31 mouse cellular contexts compared by ENCODE assay signal in the genomic region with DNA sequence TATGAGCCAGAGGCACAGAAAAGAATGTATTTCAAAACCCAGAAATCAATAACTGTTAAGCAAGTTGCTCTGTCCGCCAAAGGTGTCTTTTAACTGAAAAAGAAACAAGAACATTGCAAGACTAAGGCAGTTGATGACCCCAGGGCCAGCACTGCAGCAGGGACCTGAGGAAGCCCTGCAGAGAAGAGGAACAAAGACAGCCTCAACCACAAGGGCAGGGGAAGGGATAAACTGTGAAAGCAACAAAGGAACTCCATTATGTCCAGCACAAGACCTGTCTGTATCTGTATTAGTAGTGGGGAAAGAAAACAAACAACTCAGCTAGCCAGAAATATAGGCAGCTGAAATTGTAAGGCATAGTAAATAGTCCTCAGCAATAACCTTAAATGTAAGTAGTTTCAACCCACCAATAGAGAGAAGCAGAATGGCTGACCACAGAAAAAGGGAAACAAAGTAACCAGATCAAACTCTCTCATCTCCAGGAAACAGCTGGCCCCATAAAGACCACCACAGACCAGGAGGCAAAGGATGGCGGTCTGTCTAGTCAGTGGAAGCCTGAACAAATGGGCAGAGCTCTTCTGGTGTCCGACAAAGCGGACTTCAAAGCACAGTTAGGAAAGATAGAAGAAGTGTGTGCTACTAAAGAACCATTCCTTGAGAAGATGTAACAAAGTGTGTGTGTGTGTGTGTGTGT. TPM values are rescaled to one million over a fixed set of nuclear protein-coding genes. Genes with fewer than 3 reads are reported as not detected.
DNase-seq lines count a peak whose midpoint lies in the region; ATAC-seq and TF ChIP-seq lines count a peak whose summit lies in the region.
"Had no signal": no experiment of that assay in that cellular context is flagged by ENCODE, and none has a peak within 500 bp of the region (broad histone marks: within the 10 kb centered on the region; RNA-seq: fewer than 3 reads in every experiment).

No protein-coding gene starts in this region.

- H3K4me3 ChIP-seq in liver, embryonic 11.5 days (ENCODE audit: low read depth, low read length), result no peak overlapping the region
- H3K4me3 ChIP-seq in liver, embryonic 12.5 days, result no peak overlapping the region
- no peak overlapping the region for H3K4me3 ChIP-seq in bone marrow macrophage, adult 2 months (ENCODE audit: insufficient read depth, low read length)
- no peak overlapping the region for H3K4me3 ChIP-seq in kidney, embryonic 15.5 days (replicated peaks)
- H3K4me3 ChIP-seq: embryonic facial prominence, embryonic 12.5 days; forebrain, embryonic 15.5 days; gastrocnemius, adult 2 months; heart, adult 2 months; heart, embryonic 12.5 days; intestine, embryonic 15.5 days; limb, embryonic 13.5 days; liver, embryonic 15.5 days; lung, embryonic 15.5 days had no signal

- no peak overlapping the region for H3K4me2 ChIP-seq in liver, embryonic 11.5 days
- no peak overlapping the region for H3K4me2 ChIP-seq in liver, embryonic 12.5 days
- no peak overlapping the region for H3K4me2 ChIP-seq in kidney, embryonic 15.5 days
- H3K4me2 ChIP-seq: embryonic facial prominence, embryonic 12.5 days; forebrain, embryonic 15.5 days; heart, embryonic 12.5 days; intestine, embryonic 15.5 days; limb, embryonic 13.5 days; liver, embryonic 15.5 days; lung, embryonic 15.5 days had no signal

- no peaks in the 10 kb centered on the region for H3K9me3 ChIP-seq in liver, embryonic 11.5 days (ENCODE audit: control insufficient read depth, low read length)
- no peaks in the 10 kb centered on the region for H3K9me3 ChIP-seq in liver, embryonic 12.5 days (replicated peaks)
- no peaks in the 10 kb centered on the region for H3K9me3 ChIP-seq in kidney, embryonic 15.5 days (replicated peaks)
- H3K9me3 ChIP-seq: embryonic facial prominence, embryonic 12.5 days; forebrain, embryonic 15.5 days; heart, embryonic 12.5 days; intestine, embryonic 15.5 days; limb, embryonic 13.5 days; liver, embryonic 15.5 days; lung, embryonic 15.5 days had no signal

- no peaks in the 10 kb centered on the region for H3K27me3 ChIP-seq in liver, embryonic 11.5 days (replicated peaks; ENCODE audit: control insufficient read depth, insufficient read depth, low read length)
- no peaks in the 10 kb centered on the region for H3K27me3 ChIP-seq in liver, embryonic 12.5 days (replicated peaks)
- no peaks in the 10 kb centered on the region for H3K27me3 ChIP-seq in kidney, embryonic 15.5 days
- H3K27me3 ChIP-seq: CH12.LX; embryonic facial prominence, embryonic 12.5 days; forebrain, embryonic 15.5 days; heart, embryonic 12.5 days; intestine, embryonic 15.5 days; limb, embryonic 13.5 days; lung, embryonic 15.5 days; Patski had no signal

- H3K36me3 ChIP-seq in liver, embryonic 11.5 days (ENCODE audit: control insufficient read depth, insufficient read depth, low read length), result no peaks in the 10 kb centered on the region
- no peaks in the 10 kb centered on the region for H3K36me3 ChIP-seq in liver, embryonic 12.5 days
- H3K36me3 ChIP-seq in kidney, embryonic 15.5 days, result no peaks in the 10 kb centered on the region
- H3K36me3 ChIP-seq: embryonic facial prominence, embryonic 12.5 days; forebrain, embryonic 15.5 days; heart, embryonic 12.5 days; intestine, embryonic 15.5 days; limb, embryonic 13.5 days; liver, embryonic 15.5 days; lung, embryonic 15.5 days had no signal

- H3K27ac ChIP-seq in liver, embryonic 11.5 days (ENCODE audit: low read depth, low read length), result no peak overlapping the region
- H3K27ac ChIP-seq in liver, embryonic 12.5 days, result no peak overlapping the region
- H3K27ac ChIP-seq in bone marrow macrophage, adult 2 months (ENCODE audit: insufficient read depth, low read depth, low read length), result peak overlapping the region; percentile 5; the same call in 1 of the 2 replicates
- H3K27ac ChIP-seq in kidney, embryonic 15.5 days, result no peak overlapping the region
- H3K27ac ChIP-seq: embryonic facial prominence, embryonic 12.5 days; forebrain, embryonic 15.5 days; gastrocnemius, adult 2 months; heart, adult 2 months; intestine, embryonic 15.5 days; limb, embryonic 13.5 days; liver, embryonic 15.5 days; lung, embryonic 15.5 days; stomach, postnatal 0 days had no signal

- TF ChIP-seq CTCF in bone marrow macrophage, adult 2 months (IDR thresholded peaks at IDR 0.05; ENCODE audit: low read depth, low read length), result no peak

- H3K9ac ChIP-seq in liver, embryonic 11.5 days (ENCODE audit: low read depth, low read length), result no peak overlapping the region
- no peak overlapping the region for H3K9ac ChIP-seq in liver, embryonic 12.5 days
- no peak overlapping the region for H3K9ac ChIP-seq in kidney, embryonic 15.5 days
- H3K9ac ChIP-seq: embryonic facial prominence, embryonic 12.5 days; forebrain, embryonic 15.5 days; heart, embryonic 12.5 days; intestine, embryonic 15.5 days; limb, embryonic 13.5 days; liver, embryonic 15.5 days; lung, embryonic 15.5 days had no signal

- TF ChIP-seq POLR2A in bone marrow macrophage, adult 2 months (IDR thresholded peaks at IDR 0.05; ENCODE audit: borderline replicate concordance, low read depth, low read length), result no peak

- no peak for DNase-seq in liver, embryonic 11.5 days (ENCODE audit: low spot score)
- no peak for DNase-seq in cerebellum, postnatal 4 days (ENCODE audit: low spot score in 2 of 2)
- no peak for DNase-seq in right cerebral cortex, postnatal 25 days
- DNase-seq: adrenal gland, postnatal 10 days; cerebellum, adult 2 months; gastrocnemius, adult 2 months; gastrocnemius, postnatal 36 days; heart, adult 2 months; kidney, adult 8-10 months; kidney, postnatal 10 days; midbrain, embryonic 14.5 days; thymus, adult 18-20 months; thymus, postnatal 4 days had no signal

- 0 out of 2 replicates have a peak, but pooled peaks have one; percentile 39 for ATAC-seq in liver, embryonic 11.5 days (replicated peaks; ENCODE audit: low FRiP score)
- no peak for ATAC-seq in liver, embryonic 12.5 days
- peak; percentile 89 for ATAC-seq in granulocyte monocyte progenitor cell, adult 5-6 weeks (replicated peaks; ENCODE audit: poor library complexity, severe bottlenecking)
- peak; percentile 88 for ATAC-seq in megakaryocyte progenitor cell, adult 5-6 weeks (replicated peaks; ENCODE audit: poor library complexity)
- no peak for ATAC-seq in kidney, embryonic 15.5 days (replicated peaks; ENCODE audit: low FRiP score)
- ATAC-seq: forebrain, embryonic 15.5 days; hindbrain, embryonic 16.5 days; intestine, embryonic 15.5 days; Patski had no signal

- WGBS in liver, embryonic 11.5 days, result 48% methylated on average over 4 of the region's 4 CpGs
- WGBS in liver, embryonic 12.5 days (ENCODE audit: insufficient replicate concordance), result 38% methylated on average over 4 of the region's 4 CpGs
- 49% methylated on average over 4 of the region's 4 CpGs for WGBS in kidney, embryonic 15.5 days

- H3K4me1 ChIP-seq in liver, embryonic 11.5 days (replicated peaks; ENCODE audit: control insufficient read depth, insufficient read depth, low read length), result no peaks in the 10 kb centered on the region
- no peaks in the 10 kb centered on the region for H3K4me1 ChIP-seq in liver, embryonic 12.5 days
- H3K4me1 ChIP-seq in bone marrow macrophage, adult 2 months (ENCODE audit: control insufficient read depth, insufficient read depth, low read length), result peaks cover 17% of the 10 kb centered on the region
- 0 out of 2 replicates have a peak, but pooled peaks cover 2% of the 10 kb centered on the region for H3K4me1 ChIP-seq in kidney, embryonic 15.5 days
- H3K4me1 ChIP-seq: embryonic facial prominence, embryonic 12.5 days; forebrain, embryonic 15.5 days; heart, embryonic 12.5 days; limb, embryonic 13.5 days; liver, embryonic 15.5 days had no signal

RNA-seq across cellular contexts. Expression of gene Cds1, which starts 21.1 kb away (rescaled TPM):
- 0.23 and 0.36 TPM in 2 replicates for polyA plus RNA-seq in liver, embryonic 11.5 days (2014; fragmentation: Nextera tagmentation; extraction: Ambion mirVana)
- 0.42 and 0.68 TPM in 2 replicates for polyA plus RNA-seq in liver, embryonic 12.5 days (2016; fragmentation: Nextera tagmentation; extraction: Ambion mirVana)
- polyA plus RNA-seq in bone marrow macrophage, adult 2 months (2012; ENCODE audit: insufficient read depth, insufficient read length, missing spikeins), result 13.6 and 14.4 TPM in 2 replicates
- 7.9 and 13.3 TPM in 2 replicates for total RNA-seq in granulocyte monocyte progenitor cell, adult 5-6 weeks (2014; fragmentation: Nextera tagmentation)
- 5.8 and 8.8 TPM in 2 replicates for total RNA-seq in granulocyte monocyte progenitor cell, adult 5-6 weeks (2017)
- total RNA-seq in megakaryocyte progenitor cell, adult 5-6 weeks (2015), result 7.9 and 10.8 TPM in 2 replicates
- 7.4 and 7.8 TPM in 2 replicates for total RNA-seq in megakaryocyte progenitor cell, adult 5-6 weeks (2017)
- polyA plus RNA-seq in kidney, embryonic 15.5 days (2015; fragmentation: Nextera tagmentation; extraction: Ambion mirVana), result 10.9 and 11.8 TPM in 2 replicates
- total RNA-seq: CH12.LX; megakaryocyte-erythroid progenitor cell, adult 5-6 weeks had no signal
- polyA plus RNA-seq: C2C12 had no signal

Comparison
In these comparisons a context has a peak if more than half of its experiments do, and no peak if none do; other contexts are left out.
1. ATAC-seq: peak in liver, embryonic 11.5 days (single experiment), granulocyte monocyte progenitor cell, adult 5-6 weeks (single experiment) and megakaryocyte progenitor cell, adult 5-6 weeks (single experiment); none in liver, embryonic 12.5 days (single experiment) and kidney, embryonic 15.5 days (single experiment).